Mouse (Mus musculus) brown adipose tissue, adult 24 weeks (tissue): ENCODE results near the gene Arl15. TPM values are rescaled to one million over a fixed set of nuclear protein-coding genes. Genes with fewer than 3 reads are reported as not detected.
A peak's percentile ranks its signal among the peaks of the same experiment; 100 is the strongest.

ENCODE experiments used
- H3K27ac ChIP-seq: fragments of 200-500 bp; replicated peaks from 2 replicates; pipeline ENCODE4 v1.5.1; 2012; ENCODE audit warnings: low read depth, mild to moderate bottlenecking, low read length
- H3K4me1 ChIP-seq: fragments of 200-500 bp; 2 replicates; pipeline ENCODE4 v1.6.1; 2012; ENCODE audit warnings: low read length, mixed read lengths; ENCODE audit not compliant: control insufficient read depth, insufficient read depth, insufficient read length
- H3K4me3 ChIP-seq: fragments of 200-500 bp; 2 replicates; pipeline ENCODE4 v1.5.1; 2012; ENCODE audit warnings: low read depth, mild to moderate bottlenecking, low read length, moderate library complexity; ENCODE audit not compliant: insufficient read depth
- polyA plus RNA-seq: library from polyadenylated mRNA; stranded (reverse); fragments of >200 nt; gene quantifications from 2 replicates; pipeline ENCODE4 v1.2.4, GENCODE M21; 2012; ENCODE audit not compliant: missing spikeins, insufficient read depth, insufficient read length

The Arl15 gene
- polyA plus RNA-seq, 1 experiment = 9.0 TPM

GRCm38 (mm10) chr13:113820176-113820575, 25.9 kb downstream of the Arl15 start:
- Histone ChIP-seq H3K4me3 (no peak overlapping the region), H3K27ac (no peak overlapping the region)

GRCm38 (mm10) chr13:113821891-113822290, 27.6 kb downstream of the Arl15 start:
- Histone ChIP-seq H3K27ac (no peak overlapping the region), H3K4me3 (no peak overlapping the region), H3K4me1 (peaks cover 3% of the 10 kb centered on the region)

More at GRCm38 (mm10) chr13:113820176-113820575, 25.9 kb downstream of the Arl15 start:
- peaks cover 5% of the 10 kb centered on the region for H3K4me1 ChIP-seq

- H3K4me3 ChIP-seq = no peak overlapping the region
- H3K27ac ChIP-seq = 0 out of 2 replicates have a peak overlapping the region, but pooled peaks have one; percentile 4
- peaks cover 5% of the 10 kb centered on the region for H3K4me1 ChIP-seq
Measured at GRCm38 (mm10) chr13:113824027-113824426, 29.7 kb downstream of the Arl15 start.

GRCm38 (mm10) chr13:113828633-113829032, 34.3 kb downstream of the Arl15 start:
- no peak overlapping the region for H3K4me3 ChIP-seq
- no peak overlapping the region for H3K27ac ChIP-seq
- peaks cover 6% of the 10 kb centered on the region for H3K4me1 ChIP-seq

GRCm38 (mm10) chr13:113829079-113829478, 34.8 kb downstream of the Arl15 start:
- Histone ChIP-seq H3K27ac (no peak overlapping the region), H3K4me3 (no peak overlapping the region), H3K4me1 (peaks cover 4% of the 10 kb centered on the region)

GRCm38 (mm10) chr13:113830805-113831204, 36.5 kb downstream of the Arl15 start:
- H3K4me3 ChIP-seq = no peak overlapping the region
- no peak overlapping the region for H3K27ac ChIP-seq
- H3K4me1 ChIP-seq = peaks cover 5% of the 10 kb centered on the region

- Histone ChIP-seq H3K4me3 (no peak overlapping the region), H3K4me1 (peaks cover 5% of the 10 kb centered on the region), H3K27ac (no peak overlapping the region)
Measured at GRCm38 (mm10) chr13:113832947-113833346, 38.6 kb downstream of the Arl15 start.

GRCm38 (mm10) chr13:113835921-113836320, 41.6 kb downstream of the Arl15 start:
- Histone ChIP-seq H3K4me3 (no peak overlapping the region), H3K4me1 (peaks cover 2% of the 10 kb centered on the region; the same call in 1 of the 2 replicates), H3K27ac (no peak overlapping the region)

GRCm38 (mm10) chr13:113838601-113839576, 44.6 kb downstream of the Arl15 start:
- Histone ChIP-seq H3K4me1 (peaks cover 2% of the 10 kb centered on the region; the same call in 1 of the 2 replicates), H3K27ac (no peak overlapping the region), H3K4me3 (no peak overlapping the region)

- no peak overlapping the region for H3K27ac ChIP-seq
- H3K4me1 ChIP-seq = 0 out of 2 replicates have a peak, but pooled peaks cover 4% of the 10 kb centered on the region
- H3K4me3 ChIP-seq = no peak overlapping the region
Measured at GRCm38 (mm10) chr13:113840421-113840820, 46.1 kb downstream of the Arl15 start.

GRCm38 (mm10) chr13:113842411-113843309, 48.4 kb downstream of the Arl15 start:
- H3K4me3 ChIP-seq = no peak overlapping the region
- H3K4me1 ChIP-seq = 0 out of 2 replicates have a peak, but pooled peaks cover 4% of the 10 kb centered on the region
- H3K27ac ChIP-seq = no peak overlapping the region

GRCm38 (mm10) chr13:113843310-113843649, 49.0 kb downstream of the Arl15 start:
- no peak overlapping the region for H3K27ac ChIP-seq
- H3K4me3 ChIP-seq = no peak overlapping the region
- H3K4me1 ChIP-seq = 0 out of 2 replicates have a peak, but pooled peaks cover 4% of the 10 kb centered on the region

- Histone ChIP-seq H3K27ac (no peak overlapping the region), H3K4me3 (no peak overlapping the region), H3K4me1 (0 out of 2 replicates have a peak, but pooled peaks cover 4% of the 10 kb centered on the region)
Measured at GRCm38 (mm10) chr13:113843901-113844300, 49.6 kb downstream of the Arl15 start.

GRCm38 (mm10) chr13:113844717-113845116, 50.4 kb downstream of the Arl15 start:
- no peak overlapping the region for H3K4me3 ChIP-seq
- 0 out of 2 replicates have a peak, but pooled peaks cover 4% of the 10 kb centered on the region for H3K4me1 ChIP-seq
- no peak overlapping the region for H3K27ac ChIP-seq

GRCm38 (mm10) chr13:113845229-113845628, 50.9 kb downstream of the Arl15 start:
- H3K4me3 ChIP-seq = no peak overlapping the region
- no peak overlapping the region for H3K27ac ChIP-seq

More at GRCm38 (mm10) chr13:113845229-113845628, 50.9 kb downstream of the Arl15 start:
- 0 out of 2 replicates have a peak, but pooled peaks cover 4% of the 10 kb centered on the region for H3K4me1 ChIP-seq
